Mouse (Mus musculus): ENCODE measurements at regions not wholly inside any gene's neighbourhood (a gene's known extent, or its start where the extent isn't known, plus 50 kb on each side); places are given as distances from the start of the nearest gene placed in this dataset.

- Histone ChIP-seq H3K27me3 (ENCODE audit: control insufficient read depth, insufficient read depth, low read length, poor library complexity, severe bottlenecking) (no peaks in the 10 kb centered on the region), H3K36me3 (ENCODE audit: control insufficient read depth, insufficient read depth, low read length, poor library complexity, severe bottlenecking) (no peaks in the 10 kb centered on the region)
- DNase-seq (ENCODE audit: low read depth, low spot score), result no peak
Observed at GRCm38 (mm10) chr10:100259235-100259900, 76.1 kb upstream of the Gm4301 start.

DNA sequence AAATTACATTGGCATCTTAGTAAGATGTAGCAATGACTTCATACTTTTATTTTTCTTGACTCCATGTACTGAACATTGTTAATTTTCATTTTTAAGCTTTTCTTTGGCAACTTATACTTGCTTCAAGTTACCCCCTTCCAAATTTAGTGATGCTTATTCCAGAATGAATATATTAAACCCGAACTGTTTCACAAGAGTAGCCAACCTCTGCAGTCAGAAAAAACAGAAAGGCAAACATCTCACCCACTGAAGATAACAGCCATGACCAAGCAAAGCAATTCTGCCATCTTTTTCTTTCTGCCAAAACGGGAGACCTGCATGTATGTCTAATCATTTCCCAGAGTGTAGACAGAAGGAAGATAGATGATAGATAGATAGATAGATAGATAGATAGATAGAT lies 72.0 kb upstream of the Gm4301 start:
- Histone ChIP-seq H3K27me3 (ENCODE audit: control insufficient read depth, insufficient read depth, low read length, poor library complexity, severe bottlenecking) (no peaks in the 10 kb centered on the region), H3K36me3 (ENCODE audit: control insufficient read depth, insufficient read depth, low read length, poor library complexity, severe bottlenecking) (no peaks in the 10 kb centered on the region)
- no peak for DNase-seq (ENCODE audit: low read depth, low spot score)

GRCm38 (mm10) chr10:100264066-100264465 lies 71.4 kb upstream of the Gm4301 start:
- no peaks in the 10 kb centered on the region for H3K27me3 ChIP-seq (ENCODE audit: control insufficient read depth, insufficient read depth, low read length, poor library complexity, severe bottlenecking)
- no peaks in the 10 kb centered on the region for H3K36me3 ChIP-seq (ENCODE audit: control insufficient read depth, insufficient read depth, low read length, poor library complexity, severe bottlenecking)
- DNase-seq (ENCODE audit: low read depth, low spot score), result no peak

GRCm38 (mm10) chr10:100282471-100282870 lies 53.0 kb upstream of the Gm4301 start:
- Histone ChIP-seq H3K36me3 (ENCODE audit: control insufficient read depth, insufficient read depth, low read length, poor library complexity, severe bottlenecking) (no peaks in the 10 kb centered on the region), H3K27me3 (ENCODE audit: control insufficient read depth, insufficient read depth, low read length, poor library complexity, severe bottlenecking) (no peaks in the 10 kb centered on the region)
- no peak for DNase-seq (ENCODE audit: low read depth, low spot score)

Data from splenic B cell, adult 2 months (primary cell).